Mouse (Mus musculus) small intestine, adult 2 months (tissue): Measurements from ENCODE around the gene Dnmt3a.

ENCODE experiments used
- CTCF ChIP-seq: fragments of 200-500 bp; IDR thresholded peaks from 2 replicates; pipeline ENCODE4 v1.5.1; 2012; ENCODE audit warnings: low read depth, mild to moderate bottlenecking, control low read depth, inconsistent platforms, low read length, moderate library complexity, mixed read lengths; ENCODE audit not compliant: insufficient replicate concordance, insufficient read length; ENCODE audit errors: extremely low read depth
- POLR2A ChIP-seq: fragments of 200-500 bp; IDR thresholded peaks from 2 replicates; pipeline ENCODE4 v1.6.1; 2012; ENCODE audit warnings: low read depth, mild to moderate bottlenecking, control low read depth, inconsistent platforms, low read length, moderate library complexity

DNA sequence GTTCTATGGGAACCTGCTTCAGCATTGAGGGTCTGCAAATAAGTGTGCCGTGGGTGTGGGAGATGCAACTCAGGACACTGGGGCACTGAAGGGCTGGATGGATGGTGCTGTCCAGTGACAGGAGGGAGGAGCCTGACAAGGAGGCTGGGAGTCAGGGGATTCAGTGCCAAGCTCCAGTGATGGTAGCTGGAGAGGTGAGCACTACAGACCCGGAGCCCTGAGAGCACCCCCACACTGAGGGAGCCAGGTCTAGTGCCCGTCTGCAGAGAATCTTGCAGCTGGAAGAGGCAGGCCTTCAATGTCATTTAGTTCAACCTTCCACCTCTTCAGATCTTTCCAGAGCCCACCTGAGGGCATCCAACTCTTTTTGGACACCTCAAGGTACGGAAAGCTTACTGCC, at the start of gene Dnmt3a:
- TF ChIP-seq CTCF (no peak), POLR2A (no peak)
